Mouse (Mus musculus) stomach, postnatal 0 days (tissue): ENCODE measurements at regions not wholly inside any gene's neighbourhood (a gene's known extent, or its start where the extent isn't known, plus 50 kb on each side); places are given as distances from the start of the nearest gene placed in this dataset.

ENCODE experiments used
- ATAC-seq: fragments of 200-750 bp; cut with Nextera tagmentation; 2 replicates; pipeline ENCODE4 v1.8.0; 2017; ENCODE audit not compliant: low FRiP score, low TSS enrichment
- DNase-seq: peaks from one replicate; pipeline ENCODE4 v3.0.0-alpha.2; 2016; ENCODE audit warnings: low spot score
- H3K27ac ChIP-seq: fragments of 300-500 bp; sonication (generic); replicated peaks from 2 replicates; pipeline ENCODE4 v1.5.1; 2014; ENCODE audit warnings: mild to moderate bottlenecking, control low read depth
- H3K27me3 ChIP-seq: fragments of 300-500 bp; sonication (generic); 2 replicates; pipeline ENCODE4 v1.6.1; 2014; ENCODE audit warnings: low read length; ENCODE audit not compliant: control insufficient read depth, insufficient read depth
- H3K36me3 ChIP-seq: fragments of 300-500 bp; sonication (generic); 2 replicates; pipeline ENCODE4 v1.6.1; 2014; ENCODE audit warnings: low read length, mixed read lengths; ENCODE audit not compliant: control insufficient read depth, insufficient read depth
- H3K4me1 ChIP-seq: fragments of 300-500 bp; sonication (generic); replicated peaks from 2 replicates; pipeline ENCODE4 v1.6.1; 2014; ENCODE audit warnings: antibody characterized with exemption; ENCODE audit not compliant: control insufficient read depth, insufficient read depth
- H3K4me2 ChIP-seq: fragments of 300-500 bp; sonication (generic); replicated peaks from 2 replicates; pipeline ENCODE4 v1.6.1; 2014; ENCODE audit warnings: low read depth, mild to moderate bottlenecking, control low read depth, moderate library complexity
- H3K4me3 ChIP-seq: fragments of 300-500 bp; sonication (generic); 2 replicates; pipeline ENCODE4 v1.5.1; 2014; ENCODE audit warnings: low read depth, low read length, control low read depth
- H3K9ac ChIP-seq: fragments of 300-500 bp; sonication (generic); 2 replicates; pipeline ENCODE4 v1.6.1; 2014; ENCODE audit warnings: mild to moderate bottlenecking, low read length, control low read depth, mixed read lengths
- H3K9me3 ChIP-seq: fragments of 300-500 bp; sonication (generic); 2 replicates; pipeline ENCODE4 v1.6.1; 2016; ENCODE audit warnings: low read length; ENCODE audit not compliant: control insufficient read depth
- CTCF ChIP-seq: IDR thresholded peaks from 2 replicates; pipeline ENCODE4 v1.5.1; 2016; ENCODE audit warnings: antibody characterized with exemption, low read depth, mild to moderate bottlenecking, moderate library complexity
- EP300 ChIP-seq: optimal IDR thresholded peaks from 2 replicates; pipeline ENCODE3; 2016; ENCODE audit warnings: antibody characterized with exemption
- WGBS: fragments of 180-500 bp; shearing (Covaris S2); extraction: QIAGEN DNeasy Blood & Tissue Kit; methylation state at CpG from one replicate; pipeline ENCODE4 v1.1.7; 2014; 5-methylcytosine and 5-hydroxymethylcytosine counted together

DNA sequence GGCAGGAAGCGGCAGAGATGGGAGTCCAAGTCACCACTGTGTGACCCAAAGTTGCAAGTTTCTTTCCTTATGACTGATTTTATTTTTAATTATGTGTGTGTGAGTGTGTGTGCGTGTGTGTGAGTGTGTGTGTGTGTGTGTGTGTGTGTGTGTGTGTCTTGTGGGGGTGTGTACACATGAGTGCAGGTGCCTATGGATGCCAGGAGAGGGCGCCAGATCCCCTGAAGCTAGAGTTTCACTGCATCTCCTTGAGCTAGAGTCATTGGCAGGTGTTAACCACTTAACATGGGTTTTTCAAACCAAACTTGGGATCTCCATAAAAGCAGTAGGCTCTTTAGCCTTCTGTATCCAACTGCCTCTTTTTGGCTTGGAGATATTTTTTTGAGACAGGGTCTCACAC is 156.2 kb upstream of the Sdk2 start:
- ATAC-seq (no peak), DNase-seq (no peak)
- Histone ChIP-seq H3K4me3 (no peak overlapping the region), H3K4me2 (no peak overlapping the region), H3K9me3 (no peaks in the 10 kb centered on the region), H3K36me3 (no peaks in the 10 kb centered on the region), H3K9ac (no peak overlapping the region), H3K27me3 (no peaks in the 10 kb centered on the region; the same call in 1 of the 2 replicates), H3K27ac (no peak overlapping the region), H3K4me1 (no peaks in the 10 kb centered on the region)
- WGBS: 86% methylated on average over 3 of the region's 3 CpGs
- TF ChIP-seq CTCF (no peak), EP300 (no peak)

GRCm38 (mm10) chr11:114220466-114220865 is 153.6 kb upstream of the Sdk2 start:
- TF ChIP-seq EP300 (no peak), CTCF (no peak)
- H3K4me1 ChIP-seq: no peaks in the 10 kb centered on the region; the same call in 1 of the 2 replicates
- H3K36me3 ChIP-seq: no peaks in the 10 kb centered on the region
- H3K9me3 ChIP-seq: no peaks in the 10 kb centered on the region
- H3K4me2 ChIP-seq: no peak overlapping the region
- no peak overlapping the region for H3K4me3 ChIP-seq
- ATAC-seq (no peak), DNase-seq (no peak)
- 98% methylated on average over 2 of the region's 2 CpGs for WGBS
- H3K9ac ChIP-seq: no peak overlapping the region
- H3K27me3 ChIP-seq: no peaks in the 10 kb centered on the region; the same call in 1 of the 2 replicates
- no peak overlapping the region for H3K27ac ChIP-seq

DNA sequence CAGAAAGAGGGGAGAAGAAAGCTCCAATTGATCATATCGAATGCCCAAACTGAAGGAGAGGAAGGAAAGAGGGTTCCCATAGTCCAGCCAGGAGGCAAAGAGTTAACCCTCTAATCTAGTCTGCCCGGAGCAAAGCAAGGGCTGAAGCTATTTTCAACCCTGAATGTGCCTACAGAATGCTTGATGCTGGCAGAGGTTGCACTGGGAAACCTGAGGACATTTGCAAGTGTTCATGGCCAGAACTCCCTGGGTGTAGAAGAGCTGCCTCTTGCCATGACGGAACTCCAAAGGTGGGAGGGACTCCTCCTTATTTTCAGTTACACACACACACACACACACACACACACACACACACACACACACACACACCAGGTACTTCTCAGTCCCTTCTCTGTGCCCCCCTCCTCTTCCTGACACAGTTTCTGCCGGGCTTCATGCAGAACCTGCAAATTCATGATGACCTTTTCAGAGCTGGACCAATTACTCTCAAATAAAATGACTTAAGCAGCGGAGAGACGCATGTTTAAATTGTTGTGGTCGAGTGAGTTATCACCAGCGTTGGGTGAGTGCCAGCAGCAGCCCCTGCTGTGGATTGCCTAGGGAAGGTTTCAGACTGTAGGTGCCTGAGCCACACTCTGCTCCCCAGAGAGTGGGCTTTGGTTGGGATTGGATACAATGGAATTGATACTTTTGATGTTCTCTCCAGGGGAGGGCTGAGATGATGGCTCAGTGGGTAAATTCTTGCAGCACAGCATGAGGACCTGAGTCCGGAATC is 152.1 kb upstream of the Sdk2 start:
- no peak overlapping the region for H3K9ac ChIP-seq
- no peaks in the 10 kb centered on the region for H3K9me3 ChIP-seq
- H3K4me2 ChIP-seq: no peak overlapping the region
- H3K27ac ChIP-seq: no peak overlapping the region
- no peaks in the 10 kb centered on the region; the same call in 1 of the 2 replicates for H3K27me3 ChIP-seq
- no peak for TF ChIP-seq EP300
- TF ChIP-seq CTCF: no peak
- ATAC-seq: no peak
- H3K4me3 ChIP-seq: no peak overlapping the region
- H3K4me1 ChIP-seq: no peaks in the 10 kb centered on the region; the same call in 1 of the 2 replicates
- WGBS: 30% methylated on average over 9 of the region's 9 CpGs
- DNase-seq: no peak
- H3K36me3 ChIP-seq: no peaks in the 10 kb centered on the region

- WGBS: 11% methylated on average over 15 of the region's 15 CpGs
- Histone ChIP-seq H3K9me3 (no peaks in the 10 kb centered on the region), H3K36me3 (no peaks in the 10 kb centered on the region), H3K27me3 (no peaks in the 10 kb centered on the region; the same call in 1 of the 2 replicates), H3K9ac (no peak overlapping the region), H3K4me2 (peak overlapping the region; percentile 14), H3K4me1 (no peaks in the 10 kb centered on the region; the same call in 1 of the 2 replicates), H3K27ac (no peak overlapping the region), H3K4me3 (no peak overlapping the region)
- TF ChIP-seq CTCF: no peak
- TF ChIP-seq EP300: no peak
- ATAC-seq: no peak
- DNase-seq: no peak
Measured at GRCm38 (mm10) chr11:114217245-114217757, 150.5 kb upstream of the Sdk2 start.

DNA sequence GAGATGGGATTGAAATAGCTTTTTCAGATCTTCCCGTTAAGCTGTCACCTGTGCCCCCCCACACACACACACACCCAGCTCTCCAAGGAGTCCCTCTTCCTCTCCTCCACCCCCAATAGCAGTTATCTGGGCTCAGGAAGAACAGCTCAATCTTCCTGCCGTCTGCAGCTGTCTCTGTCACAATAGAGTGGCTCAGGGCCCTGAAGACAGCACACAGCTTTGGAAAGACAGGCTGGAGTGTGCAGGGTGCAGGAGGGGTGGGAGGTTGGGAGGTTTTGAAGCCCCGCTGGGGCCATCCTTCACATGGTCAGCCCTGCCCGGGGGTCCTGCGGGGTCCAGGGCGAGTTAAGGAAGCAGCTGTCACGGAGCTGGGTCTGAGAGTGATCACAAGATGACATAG is 149.6 kb upstream of the Sdk2 start:
- Histone ChIP-seq H3K9ac (no peak overlapping the region), H3K36me3 (no peaks in the 10 kb centered on the region), H3K4me1 (no peaks in the 10 kb centered on the region; the same call in 1 of the 2 replicates), H3K9me3 (no peaks in the 10 kb centered on the region), H3K27me3 (no peaks in the 10 kb centered on the region; the same call in 1 of the 2 replicates), H3K4me2 (no peak overlapping the region), H3K4me3 (no peak overlapping the region), H3K27ac (no peak overlapping the region)
- TF ChIP-seq EP300 (no peak), CTCF (no peak)
- 24% methylated on average over 7 of the region's 7 CpGs for WGBS
- DNase-seq (no peak), ATAC-seq (no peak)

DNA sequence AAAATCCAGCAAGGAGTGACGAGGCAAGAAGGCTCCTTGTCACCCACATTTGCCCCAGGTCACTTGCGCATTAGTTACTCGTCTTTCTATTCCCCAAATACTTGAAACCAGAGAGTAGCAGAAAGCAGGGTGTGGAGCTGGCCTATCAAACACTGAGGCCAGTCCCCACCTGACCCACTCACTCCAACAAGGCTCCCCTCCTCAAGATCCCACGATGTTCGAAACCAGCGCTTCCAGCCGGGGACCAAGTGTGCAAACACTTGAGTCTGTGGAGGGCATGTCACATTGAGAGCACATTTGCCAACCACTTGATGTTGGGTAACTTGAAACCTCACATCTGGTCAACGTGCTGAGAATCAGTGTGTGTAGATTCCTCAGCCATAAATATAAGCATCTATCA is 148.4 kb upstream of the Sdk2 start:
- WGBS: 72% methylated on average over 8 of the region's 8 CpGs

More for the DNA sequence above, 148.4 kb upstream of the Sdk2 start:
- Histone ChIP-seq H3K9me3 (no peaks in the 10 kb centered on the region), H3K27me3 (no peaks in the 10 kb centered on the region; the same call in 1 of the 2 replicates), H3K27ac (no peak overlapping the region), H3K36me3 (no peaks in the 10 kb centered on the region), H3K9ac (no peak overlapping the region), H3K4me3 (no peak overlapping the region), H3K4me2 (no peak overlapping the region), H3K4me1 (no peaks in the 10 kb centered on the region; the same call in 1 of the 2 replicates)
- DNase-seq: no peak
- TF ChIP-seq CTCF (no peak), EP300 (no peak)
- ATAC-seq: no peak
